Mouse (Mus musculus) ES-Bruce4 (cell line): ENCODE results near the gene Neurl1a. TPM values are rescaled to one million over a fixed set of nuclear protein-coding genes. Genes with fewer than 3 reads are reported as not detected.

Source experiments
- H3K27ac ChIP-seq: 2 replicates; pipeline ENCODE4 v1.5.1; 2012; ENCODE audit warnings: low read length, inconsistent platforms; ENCODE audit not compliant: insufficient read depth
- H3K27me3 ChIP-seq: 2 replicates; pipeline ENCODE4 v1.6.1; 2012; ENCODE audit warnings: mild to moderate bottlenecking, low read length, inconsistent platforms; ENCODE audit not compliant: control insufficient read depth, poor library complexity, insufficient read depth, severe bottlenecking
- H3K36me3 ChIP-seq: 2 replicates; pipeline ENCODE4 v1.6.1; 2012; ENCODE audit warnings: inconsistent platforms, mild to moderate bottlenecking, low read length, moderate library complexity; ENCODE audit not compliant: control insufficient read depth, poor library complexity, insufficient read depth, severe bottlenecking
- H3K4me1 ChIP-seq: one replicate; pipeline ENCODE4 v1.8.1; 2011; ENCODE audit warnings: low read length; ENCODE audit not compliant: control insufficient read depth, insufficient read depth
- H3K4me3 ChIP-seq: 2 replicates; pipeline ENCODE4 v1.5.1; 2011; ENCODE audit warnings: low read depth, mild to moderate bottlenecking, low read length
- H3K9ac ChIP-seq: 2 replicates; pipeline ENCODE4 v1.6.1; 2012; ENCODE audit warnings: low read depth, mild to moderate bottlenecking, inconsistent platforms; ENCODE audit not compliant: poor library complexity, severe bottlenecking
- H3K9me3 ChIP-seq: replicated peaks from 2 replicates; pipeline ENCODE4 v1.6.1; 2012; ENCODE audit warnings: mild to moderate bottlenecking, low read length, inconsistent platforms; ENCODE audit not compliant: control insufficient read depth, poor library complexity, insufficient read depth, severe bottlenecking
- CTCF ChIP-seq: IDR thresholded peaks from one replicate; pipeline ENCODE4 v1.8.1; 2011; ENCODE audit warnings: low read depth, low read length
- EP300 ChIP-seq: IDR thresholded peaks from 2 replicates; pipeline ENCODE4 v1.6.1; 2011; ENCODE audit warnings: low read depth, low read length; ENCODE audit not compliant: insufficient read depth
- POLR2A ChIP-seq: IDR thresholded peaks from one replicate; pipeline ENCODE4 v1.8.1; 2011; ENCODE audit warnings: low read length; ENCODE audit not compliant: insufficient read depth
- polyA plus RNA-seq: library from polyadenylated mRNA; stranded (reverse); fragments of >200 nt; gene quantifications from 2 replicates; pipeline ENCODE4 v1.2.4, GENCODE M21; 2011; ENCODE audit warnings: low read depth; ENCODE audit not compliant: missing spikeins, insufficient read depth, insufficient read length

Neurl1a gene
- polyA plus RNA-seq, 1 experiment = 8.1 TPM

GRCm38 (mm10) chr19:47148267-47148847 lies 30.3 kb upstream of the Neurl1a start:
- no peaks in the 10 kb centered on the region for H3K36me3 ChIP-seq
- no peaks in the 10 kb centered on the region for H3K9me3 ChIP-seq

DNA sequence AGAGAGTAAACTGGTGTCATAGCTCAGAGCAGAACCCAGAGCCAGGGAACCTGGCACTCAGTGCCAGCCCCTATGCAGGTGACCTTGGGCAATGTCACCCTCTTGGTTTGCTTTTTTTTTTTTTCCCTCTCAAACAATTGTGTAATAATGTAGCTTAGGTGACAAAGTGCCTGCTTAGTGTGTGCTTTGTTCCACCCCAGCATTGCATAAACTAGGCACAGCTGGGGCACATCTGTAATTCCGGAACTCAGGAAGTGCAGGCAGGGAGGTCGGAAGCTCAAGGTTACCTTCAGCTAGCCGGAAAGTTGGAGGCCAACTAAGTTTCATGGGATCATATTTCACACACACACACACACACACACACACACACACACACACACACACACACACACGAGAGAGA lies 28.8 kb upstream of the Neurl1a start:
- no peaks in the 10 kb centered on the region for H3K36me3 ChIP-seq
- no peak overlapping the region for H3K4me3 ChIP-seq
- H3K27me3 ChIP-seq = no peaks in the 10 kb centered on the region
- H3K9me3 ChIP-seq = no peaks in the 10 kb centered on the region
- H3K4me1 ChIP-seq = peaks cover 2% of the 10 kb centered on the region
- TF ChIP-seq EP300 (peak; percentile 84), CTCF (no peak)
- H3K27ac ChIP-seq = no peak overlapping the region
- H3K9ac ChIP-seq = no peak overlapping the region

More at GRCm38 (mm10) chr19:47148267-47148847, 30.3 kb upstream of the Neurl1a start:
- Histone ChIP-seq H3K4me3 (no peak overlapping the region), H3K9ac (no peak overlapping the region), H3K27me3 (no peaks in the 10 kb centered on the region), H3K4me1 (peaks cover 2% of the 10 kb centered on the region), H3K27ac (no peak overlapping the region)
- TF ChIP-seq POLR2A (no peak), EP300 (no peak), CTCF (no peak)

GRCm38 (mm10) chr19:47151332-47152061 lies 27.1 kb upstream of the Neurl1a start:
- Histone ChIP-seq H3K4me3 (no peak overlapping the region), H3K9ac (no peak overlapping the region), H3K9me3 (no peaks in the 10 kb centered on the region), H3K4me1 (peaks cover 2% of the 10 kb centered on the region), H3K27me3 (no peaks in the 10 kb centered on the region), H3K27ac (no peak overlapping the region), H3K36me3 (no peaks in the 10 kb centered on the region)
- TF ChIP-seq EP300 (no peak), CTCF (no peak), POLR2A (no peak)

DNA sequence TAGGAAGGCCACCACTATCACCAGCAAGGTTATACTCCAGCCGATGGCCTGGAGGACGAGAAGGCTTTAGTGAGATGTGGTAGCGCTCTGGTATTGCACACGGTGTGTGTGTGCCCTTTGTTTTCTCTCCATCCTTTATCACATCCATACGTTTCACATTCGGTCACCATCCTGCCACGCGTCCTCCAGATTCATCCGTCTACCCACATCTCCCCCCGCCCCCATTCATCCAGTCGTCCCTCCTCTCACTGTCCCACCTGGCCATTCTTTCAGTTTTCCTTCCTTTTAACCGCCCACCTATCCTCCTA lies 26.6 kb upstream of the Neurl1a start:
- H3K4me1 ChIP-seq = peaks cover 2% of the 10 kb centered on the region
- no peak overlapping the region for H3K4me3 ChIP-seq
- no peaks in the 10 kb centered on the region for H3K36me3 ChIP-seq
- H3K9me3 ChIP-seq = no peaks in the 10 kb centered on the region
- no peak overlapping the region for H3K9ac ChIP-seq
- H3K27me3 ChIP-seq = no peaks in the 10 kb centered on the region
- no peak overlapping the region for H3K27ac ChIP-seq
- TF ChIP-seq CTCF = no peak
- no peak for TF ChIP-seq EP300
- TF ChIP-seq POLR2A = no peak

DNA sequence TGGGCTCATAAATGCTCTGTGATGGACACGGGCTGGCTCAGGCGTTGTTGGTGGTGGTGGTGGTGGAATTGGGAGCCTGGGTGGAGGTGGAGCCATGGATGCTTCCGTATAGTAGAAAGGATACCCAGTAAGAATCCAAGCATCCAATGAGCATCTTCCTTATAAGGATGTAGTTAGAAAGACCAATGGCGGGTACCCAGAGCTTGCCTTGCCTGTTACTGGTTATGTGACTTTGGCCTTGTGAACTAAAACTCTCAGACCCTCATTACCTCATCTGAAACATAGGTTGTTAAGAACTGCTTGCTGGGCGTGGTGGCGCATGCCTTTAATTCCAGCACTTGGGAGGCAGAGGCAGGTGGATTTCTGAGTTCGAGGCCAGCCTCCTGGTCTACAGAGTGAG lies 24.9 kb upstream of the Neurl1a start:
- H3K27me3 ChIP-seq = no peaks in the 10 kb centered on the region
- H3K4me1 ChIP-seq = no peaks in the 10 kb centered on the region
- no peak overlapping the region for H3K27ac ChIP-seq
- H3K9ac ChIP-seq = no peak overlapping the region
- H3K4me3 ChIP-seq = no peak overlapping the region
- H3K9me3 ChIP-seq = no peaks in the 10 kb centered on the region
- no peak for TF ChIP-seq EP300
- no peak for TF ChIP-seq POLR2A
- no peaks in the 10 kb centered on the region for H3K36me3 ChIP-seq

- H3K4me1 ChIP-seq = no peaks in the 10 kb centered on the region
- H3K27ac ChIP-seq = no peak within 1 kb of the TSS
- no peaks in the 10 kb centered on the region for H3K9me3 ChIP-seq
- no peak within 1 kb of the TSS for H3K4me3 ChIP-seq
- no peak for TF ChIP-seq POLR2A
- H3K36me3 ChIP-seq = no peaks in the 10 kb centered on the region
- H3K9ac ChIP-seq = no peak within 1 kb of the TSS
- H3K27me3 ChIP-seq = no peaks in the 10 kb centered on the region
Observed at GRCm38 (mm10) chr19:47157664-47158063, 21.0 kb upstream of the Neurl1a start, which contains the start of gene Calhm3. Calhm3 (minus strand) TSS chr19:47157764.
